Mouse (Mus musculus) forebrain, embryonic 14.5 days (tissue): Measurements from ENCODE around the gene Padi3. TPM values are rescaled to one million over a fixed set of nuclear protein-coding genes. Genes with fewer than 3 reads are reported as not detected.

Source experiments
- ATAC-seq: fragments of 200-750 bp; cut with Nextera tagmentation; 2 replicates; pipeline ENCODE4 v1.8.0; 2017; ENCODE audit warnings: mild to moderate bottlenecking, moderate library complexity
- DNase-seq: peaks from one replicate; pipeline ENCODE4 v3.0.0-alpha.2; 2015; ENCODE audit warnings: low spot score
- H3K27ac ChIP-seq: fragments of 300-500 bp; sonication (generic); 2 replicates; pipeline ENCODE4 v1.5.1; 2014; ENCODE audit warnings: low read depth, mild to moderate bottlenecking, control low read depth, low read length, moderate library complexity
- H3K27me3 ChIP-seq: fragments of 300-500 bp; sonication (generic); replicated peaks from 2 replicates; pipeline ENCODE4 v1.6.1; 2014; ENCODE audit warnings: low read length, control low read depth, mixed read lengths; ENCODE audit not compliant: control insufficient read depth, insufficient read depth
- H3K36me3 ChIP-seq: fragments of 300-500 bp; sonication (generic); 2 replicates; pipeline ENCODE4 v1.6.1; 2014; ENCODE audit warnings: low read length, control low read depth; ENCODE audit not compliant: control insufficient read depth, insufficient read depth
- H3K4me1 ChIP-seq: fragments of 300-500 bp; sonication (generic); 2 replicates; pipeline ENCODE4 v1.6.1; 2014; ENCODE audit warnings: antibody characterized with exemption, low read length, control low read depth; ENCODE audit not compliant: control insufficient read depth, insufficient read depth
- H3K4me2 ChIP-seq: fragments of 300-500 bp; sonication (generic); 2 replicates; pipeline ENCODE4 v1.6.1; 2014; ENCODE audit warnings: mild to moderate bottlenecking, control low read depth, low read length
- H3K4me3 ChIP-seq: fragments of 300-500 bp; sonication (generic); 2 replicates; pipeline ENCODE4 v1.5.1; 2014; ENCODE audit warnings: low read depth, low read length, control low read depth
- H3K9ac ChIP-seq: fragments of 300-500 bp; sonication (generic); 2 replicates; pipeline ENCODE4 v1.6.1; 2014; ENCODE audit warnings: mild to moderate bottlenecking, low read length, control low read depth, moderate library complexity
- H3K9me3 ChIP-seq: fragments of 300-500 bp; sonication (generic); replicated peaks from 2 replicates; pipeline ENCODE4 v1.6.1; 2016; ENCODE audit warnings: low read length, control low read depth, mixed read lengths; ENCODE audit not compliant: control insufficient read depth
- WGBS: fragments of 180-500 bp; shearing (Covaris S2); extraction: QIAGEN DNeasy Blood & Tissue Kit; methylation state at CpG from one replicate; pipeline ENCODE4 v1.1.7; 2014; 5-methylcytosine and 5-hydroxymethylcytosine counted together
- polyA plus RNA-seq: library from polyadenylated mRNA; unstranded; fragments of >200 nt; fragmentation: Nextera tagmentation; extraction: Ambion mirVana; gene quantifications from 2 replicates; pipeline ENCODE4 v1.2.1, GENCODE M21; 2014

The Padi3 gene
- polyA plus RNA-seq = not detected in 2 replicates

DNA sequence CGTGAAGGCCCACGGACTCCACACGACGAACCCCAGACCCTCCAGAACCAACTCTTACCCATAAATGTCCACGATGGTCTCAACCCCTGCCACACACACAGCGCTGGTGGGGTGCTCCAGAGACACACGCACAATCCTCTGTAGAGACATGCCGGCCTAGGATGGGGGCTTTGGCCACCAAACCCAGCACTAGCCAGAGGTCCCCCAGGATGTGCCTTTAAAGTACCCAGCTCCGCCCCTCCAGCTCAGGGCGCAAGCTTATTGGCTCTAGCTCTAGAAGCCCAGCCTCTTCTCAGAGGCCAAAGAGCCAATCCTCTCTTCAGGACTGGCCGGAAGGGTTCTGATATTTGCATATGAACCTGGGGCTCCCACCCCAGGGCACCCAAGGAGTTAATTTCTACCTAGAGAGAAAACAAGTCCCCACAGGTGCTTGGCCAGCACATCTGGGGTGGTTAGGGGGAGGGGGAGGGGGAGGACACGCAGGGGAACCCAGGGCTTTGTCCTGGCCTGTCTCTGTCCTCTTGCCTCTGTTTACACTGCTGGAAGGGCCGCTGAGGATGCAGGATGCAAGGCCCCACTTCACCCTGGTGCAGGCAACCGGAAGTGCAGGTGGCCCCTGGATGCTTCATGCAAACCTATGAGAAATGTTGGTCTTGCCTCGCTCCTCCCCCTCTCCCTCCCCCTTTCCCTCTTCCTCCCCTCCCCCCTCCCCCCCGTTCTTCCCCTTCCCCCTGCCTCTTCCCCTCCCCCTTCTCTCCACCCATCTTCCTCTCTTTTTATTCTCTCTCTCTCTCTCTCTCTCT lies at the start of gene Padi3:
Gene Padi3, minus strand, starts transcription at position 191 of the 803 bp plus-strand sequence.
- Histone ChIP-seq H3K9me3 (no peaks in the 10 kb centered on the region), H3K4me1 (peaks cover 4% of the 10 kb centered on the region; the same call in 1 of the 2 replicates), H3K4me3 (no peak within 1 kb of the TSS), H3K27me3 (0 out of 2 replicates have a peak, but pooled peaks cover 3% of the 10 kb centered on the region), H3K9ac (no peak within 1 kb of the TSS), H3K27ac (no peak within 1 kb of the TSS), H3K4me2 (no peak within 1 kb of the TSS), H3K36me3 (no peaks in the 10 kb centered on the region)
- no peak for ATAC-seq
- DNase-seq = no peak
- 73% methylated on average over 15 of the region's 16 CpGs for WGBS

DNA sequence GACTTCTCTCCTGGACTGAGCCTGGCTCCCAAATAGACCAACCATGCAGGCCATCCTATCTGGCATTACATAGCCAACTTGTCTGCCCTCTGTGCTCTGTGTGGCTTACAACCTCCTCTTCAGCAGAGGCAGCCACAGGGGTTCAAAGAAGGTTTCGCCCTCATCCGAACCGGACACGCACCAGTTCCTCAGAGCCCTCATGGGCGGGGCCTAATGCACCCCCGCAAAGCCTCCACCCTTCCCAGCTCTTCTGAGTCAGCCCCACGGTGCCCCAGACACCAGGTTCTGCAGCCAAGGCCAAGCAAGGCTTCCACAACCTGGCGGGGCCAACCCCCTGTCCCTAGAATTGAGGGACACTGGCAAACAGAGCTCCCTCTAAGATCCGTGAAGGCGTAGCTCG lies 48.8 kb upstream of the Padi3 start:
- ATAC-seq = no peak
- H3K4me2 ChIP-seq = no peak overlapping the region
- H3K9ac ChIP-seq = no peak overlapping the region

DNA sequence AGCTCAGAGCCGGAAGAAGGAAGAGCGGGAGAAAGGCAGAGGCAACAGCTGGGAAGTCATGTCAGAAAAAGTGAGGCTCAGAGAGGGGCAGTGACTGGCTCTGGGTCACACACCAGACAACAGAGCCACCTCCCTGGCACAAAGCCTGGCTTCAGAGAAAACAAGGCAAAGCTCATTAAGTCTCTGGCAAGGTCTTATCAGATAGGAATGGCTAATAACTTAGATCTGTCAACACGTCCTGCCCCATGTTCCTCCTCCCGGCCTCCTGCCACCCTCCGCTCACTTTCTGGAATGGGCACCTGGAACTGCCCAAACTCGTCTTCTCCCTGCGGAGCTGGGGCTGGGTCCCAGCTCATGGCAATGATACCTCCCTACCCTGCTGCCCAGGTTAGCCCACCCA lies 47.4 kb upstream of the Padi3 start:
- Histone ChIP-seq H3K4me3 (no peak overlapping the region), H3K4me2 (no peak overlapping the region), H3K4me1 (no peaks in the 10 kb centered on the region), H3K27ac (no peak overlapping the region), H3K27me3 (no peaks in the 10 kb centered on the region), H3K9me3 (no peaks in the 10 kb centered on the region), H3K36me3 (no peaks in the 10 kb centered on the region), H3K9ac (no peak overlapping the region)
- no peak for ATAC-seq
- no peak for DNase-seq
- 82% methylated on average over 7 of the region's 7 CpGs for WGBS

More for the DNA sequence above, 48.8 kb upstream of the Padi3 start:
- H3K27ac ChIP-seq = no peak overlapping the region
- no peaks in the 10 kb centered on the region for H3K9me3 ChIP-seq
- WGBS = 88% methylated on average over 11 of the region's 11 CpGs
- H3K4me3 ChIP-seq = no peak overlapping the region
- no peaks in the 10 kb centered on the region for H3K27me3 ChIP-seq
- no peaks in the 10 kb centered on the region for H3K36me3 ChIP-seq
- DNase-seq = no peak
- no peaks in the 10 kb centered on the region for H3K4me1 ChIP-seq

- no peak overlapping the region for H3K4me3 ChIP-seq
- ATAC-seq = no peak
- WGBS = 82% methylated on average over 5 of the region's 5 CpGs
Observed at GRCm38 (mm10) chr4:140857041-140857440, 46.6 kb upstream of the Padi3 start.

DNA sequence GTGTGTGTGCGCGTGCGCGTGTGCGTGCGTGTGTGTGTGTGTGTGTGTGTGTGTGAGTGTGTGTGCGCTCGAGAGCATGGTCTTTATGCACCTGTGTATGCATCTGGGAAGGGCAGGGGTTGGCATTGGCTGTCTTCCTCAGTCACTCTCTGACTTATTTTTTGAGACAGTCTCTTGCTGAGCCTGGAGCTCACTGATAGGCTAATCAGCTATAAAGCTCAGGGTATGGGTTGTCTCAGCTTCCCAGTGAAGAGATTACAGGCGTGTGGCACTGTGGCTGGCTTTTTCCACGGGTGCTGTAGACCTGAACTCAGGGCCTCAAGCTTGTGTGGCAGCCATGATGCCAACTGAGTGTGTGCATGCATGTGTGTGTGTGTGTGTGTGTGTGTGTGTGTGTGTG lies 44.7 kb upstream of the Padi3 start:
- H3K9ac ChIP-seq = no peak overlapping the region
- WGBS = 81% methylated on average over 7 of the region's 10 CpGs
- no peaks in the 10 kb centered on the region for H3K27me3 ChIP-seq
- no peak overlapping the region for H3K4me2 ChIP-seq
- no peak overlapping the region for H3K4me3 ChIP-seq
- H3K9me3 ChIP-seq = no peaks in the 10 kb centered on the region
- H3K27ac ChIP-seq = no peak overlapping the region
- ATAC-seq (no peak), DNase-seq (no peak)
- no peaks in the 10 kb centered on the region for H3K4me1 ChIP-seq
- no peaks in the 10 kb centered on the region for H3K36me3 ChIP-seq

More at GRCm38 (mm10) chr4:140857041-140857440, 46.6 kb upstream of the Padi3 start:
- Histone ChIP-seq H3K4me1 (no peaks in the 10 kb centered on the region), H3K27ac (no peak overlapping the region), H3K27me3 (no peaks in the 10 kb centered on the region), H3K9ac (no peak overlapping the region), H3K4me2 (no peak overlapping the region), H3K36me3 (no peaks in the 10 kb centered on the region), H3K9me3 (no peaks in the 10 kb centered on the region)
- DNase-seq = no peak

GRCm38 (mm10) chr4:140854455-140854864 lies 44.0 kb upstream of the Padi3 start:
- no peaks in the 10 kb centered on the region for H3K9me3 ChIP-seq
- ATAC-seq = no peak
- H3K9ac ChIP-seq = no peak overlapping the region
- WGBS = 73% methylated on average over 10 of the region's 10 CpGs
- H3K4me3 ChIP-seq = no peak overlapping the region
- no peaks in the 10 kb centered on the region for H3K36me3 ChIP-seq
- no peak for DNase-seq
- no peak overlapping the region for H3K4me2 ChIP-seq
- no peaks in the 10 kb centered on the region for H3K4me1 ChIP-seq
- H3K27me3 ChIP-seq = no peaks in the 10 kb centered on the region
- H3K27ac ChIP-seq = no peak overlapping the region

GRCm38 (mm10) chr4:140853626-140854025 lies 43.2 kb upstream of the Padi3 start:
- Histone ChIP-seq H3K9me3 (no peaks in the 10 kb centered on the region), H3K27ac (no peak overlapping the region), H3K4me1 (no peaks in the 10 kb centered on the region), H3K36me3 (no peaks in the 10 kb centered on the region), H3K4me3 (no peak overlapping the region), H3K9ac (no peak overlapping the region), H3K27me3 (no peaks in the 10 kb centered on the region), H3K4me2 (no peak overlapping the region)
- WGBS = 61% methylated on average over 8 of the region's 8 CpGs
- ATAC-seq (no peak), DNase-seq (no peak)

DNA sequence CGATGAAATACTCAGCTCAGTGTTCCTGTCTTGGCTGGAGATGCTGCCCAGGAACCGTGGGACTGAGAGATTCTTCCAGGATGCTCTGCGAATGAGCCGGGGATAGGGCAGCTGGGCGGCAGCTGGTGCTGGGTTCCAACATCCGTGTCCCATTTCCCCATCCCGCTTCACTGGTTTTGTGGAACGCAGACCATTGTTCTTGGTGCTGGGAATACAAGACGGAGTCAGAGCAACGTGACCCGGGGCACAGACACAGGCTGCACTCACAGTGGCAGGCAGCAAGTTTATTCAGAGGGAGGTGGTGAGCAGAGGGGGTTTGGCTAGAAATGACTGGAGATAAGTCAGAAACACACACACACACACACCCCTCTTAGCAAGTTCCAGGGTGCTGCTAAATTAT lies 38.9 kb upstream of the Padi3 start:
- Histone ChIP-seq H3K27ac (no peak overlapping the region), H3K4me3 (no peak overlapping the region), H3K27me3 (no peaks in the 10 kb centered on the region), H3K9ac (no peak overlapping the region), H3K4me2 (no peak overlapping the region), H3K36me3 (no peaks in the 10 kb centered on the region), H3K9me3 (no peaks in the 10 kb centered on the region), H3K4me1 (no peaks in the 10 kb centered on the region)
- ATAC-seq (no peak), DNase-seq (no peak)
- 79% methylated on average over 11 of the region's 11 CpGs for WGBS

DNA sequence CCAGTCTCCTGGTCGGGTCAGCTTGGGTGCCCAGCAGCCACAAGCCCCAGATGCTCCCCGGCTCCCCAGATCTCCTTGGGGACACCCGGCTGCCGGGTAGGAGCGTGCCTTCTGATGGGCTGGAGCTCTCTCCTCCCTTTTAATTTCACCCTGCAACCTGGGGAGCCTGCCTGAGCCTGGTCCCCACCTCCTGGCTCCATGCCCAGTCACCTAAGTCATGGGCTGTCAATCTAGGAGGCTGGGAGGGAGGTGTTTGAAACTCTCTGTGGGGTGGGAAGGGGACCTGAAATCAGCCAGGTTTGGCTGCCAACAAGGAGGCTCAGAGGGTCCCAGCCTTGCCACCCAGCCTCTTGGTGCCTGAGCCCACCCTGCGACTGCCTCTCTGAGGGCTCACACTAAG lies 35.2 kb upstream of the Padi3 start, which contains the start of gene Padi1:
Gene Padi1, minus strand, starts transcription at position 113 of the 400 bp plus-strand sequence.
- H3K9ac ChIP-seq = no peak within 1 kb of the TSS
- ATAC-seq (no peak), DNase-seq (no peak)

More for the DNA sequence above, 35.2 kb upstream of the Padi3 start, which contains the start of gene Padi1:
- Histone ChIP-seq H3K9me3 (no peaks in the 10 kb centered on the region), H3K4me3 (no peak within 1 kb of the TSS), H3K4me2 (no peak within 1 kb of the TSS), H3K27ac (no peak within 1 kb of the TSS), H3K27me3 (no peaks in the 10 kb centered on the region), H3K4me1 (no peaks in the 10 kb centered on the region), H3K36me3 (no peaks in the 10 kb centered on the region)
- 75% methylated on average over 6 of the region's 6 CpGs for WGBS
